33 mouse cellular contexts compared by ENCODE assay signal in genomic region chr9:123649785-123650511, GRCm38 (mm10). TPM values are rescaled to one million over a fixed set of nuclear protein-coding genes. Genes with fewer than 3 reads are reported as not detected.
"Had no signal": no experiment of that assay in that cellular context is flagged by ENCODE, and none has a peak within 500 bp of the region (broad histone marks: within the 10 kb centered on the region; RNA-seq: fewer than 3 reads in every experiment).

No protein-coding gene starts in this region.

- H3K4me3 ChIP-seq: embryonic facial prominence, embryonic 10.5 days; embryonic facial prominence, embryonic 12.5 days; embryonic facial prominence, embryonic 13.5 days; embryonic facial prominence, embryonic 15.5 days; erythroblast, embryonic 14.5 days; forebrain, embryonic 10.5 days; forebrain, embryonic 12.5 days; forebrain, embryonic 13.5 days; forebrain, embryonic 15.5 days; gastrocnemius, adult 2 months; heart, adult 2 months had no signal

- DNase-seq: cerebellum, adult 2 months; cerebellum, adult 8-10 months; cerebellum, adult 9-10 months; cerebellum, adult 9-11 months; cerebellum, postnatal 10 days; cerebellum, postnatal 14 days; cerebellum, postnatal 25 days; cerebellum, postnatal 36 days; embryo, embryonic 11 days; forebrain, postnatal 0 days; gastrocnemius, adult 2 months; gastrocnemius, postnatal 10 days; gastrocnemius, postnatal 14 days; gastrocnemius, postnatal 25 days; gastrocnemius, postnatal 36 days; heart, adult 11 months; heart, adult 18-20 months; heart, adult 2 months had no signal

- H3K4me2 ChIP-seq: embryonic facial prominence, embryonic 12.5 days; embryonic facial prominence, embryonic 13.5 days; embryonic facial prominence, embryonic 15.5 days; forebrain, embryonic 12.5 days; forebrain, embryonic 13.5 days; forebrain, embryonic 15.5 days had no signal

- H3K9me3 ChIP-seq: embryonic facial prominence, embryonic 10.5 days; embryonic facial prominence, embryonic 12.5 days; embryonic facial prominence, embryonic 13.5 days; embryonic facial prominence, embryonic 15.5 days; forebrain, embryonic 10.5 days; forebrain, embryonic 12.5 days; forebrain, embryonic 13.5 days; forebrain, embryonic 15.5 days had no signal

- H3K9ac ChIP-seq: embryonic facial prominence, embryonic 12.5 days; embryonic facial prominence, embryonic 13.5 days; embryonic facial prominence, embryonic 15.5 days; forebrain, embryonic 12.5 days; forebrain, embryonic 13.5 days; forebrain, embryonic 15.5 days; forebrain, postnatal 0 days had no signal

- H3K27ac ChIP-seq: embryonic facial prominence, embryonic 10.5 days; embryonic facial prominence, embryonic 12.5 days; embryonic facial prominence, embryonic 13.5 days; embryonic facial prominence, embryonic 15.5 days; forebrain, embryonic 10.5 days; forebrain, embryonic 12.5 days; forebrain, embryonic 13.5 days; forebrain, embryonic 15.5 days; gastrocnemius, adult 2 months; heart, adult 2 months had no signal

- H3K27me3 ChIP-seq: embryonic facial prominence, embryonic 12.5 days; embryonic facial prominence, embryonic 13.5 days; embryonic facial prominence, embryonic 15.5 days; forebrain, embryonic 12.5 days; forebrain, embryonic 13.5 days; forebrain, embryonic 15.5 days had no signal

- ATAC-seq: forebrain, embryonic 13.5 days; forebrain, embryonic 14.5 days; forebrain, embryonic 15.5 days; forebrain, embryonic 16.5 days; forebrain, postnatal 0 days had no signal

- H3K4me1 ChIP-seq: embryonic facial prominence, embryonic 12.5 days; embryonic facial prominence, embryonic 13.5 days; embryonic facial prominence, embryonic 15.5 days; forebrain, embryonic 10.5 days; forebrain, embryonic 12.5 days; forebrain, embryonic 13.5 days; forebrain, embryonic 15.5 days had no signal

- H3K36me3 ChIP-seq: embryonic facial prominence, embryonic 10.5 days; embryonic facial prominence, embryonic 12.5 days; embryonic facial prominence, embryonic 13.5 days; embryonic facial prominence, embryonic 15.5 days; forebrain, embryonic 10.5 days; forebrain, embryonic 12.5 days; forebrain, embryonic 15.5 days had no signal

RNA-seq across cellular contexts. Expression of gene Slc6a20b, which starts 17.6 kb away (rescaled TPM):
- total RNA-seq: gastrocnemius, adult 18-20 months; gastrocnemius, adult 2 months; gastrocnemius, adult 8-10 months; gastrocnemius, postnatal 10 days; gastrocnemius, postnatal 14 days; gastrocnemius, postnatal 25 days; gastrocnemius, postnatal 36 days; gastrocnemius, postnatal 4 days; heart, adult 18-20 months; heart, adult 2 months had no signal

RNA-seq across cellular contexts. Expression of gene Ccr9, which starts 28.3 kb away (rescaled TPM):
- total RNA-seq: gastrocnemius, adult 18-20 months; gastrocnemius, adult 2 months; gastrocnemius, adult 8-10 months; granulocyte monocyte progenitor cell, adult 5-6 weeks had no signal
- polyA plus RNA-seq: erythroblast, embryonic 14.5 days had no signal

RNA-seq across cellular contexts. Expression of gene Slc6a20a, which starts 28.7 kb away (rescaled TPM):
- total RNA-seq: gastrocnemius, adult 2 months; gastrocnemius, adult 8-10 months; gastrocnemius, postnatal 14 days; gastrocnemius, postnatal 25 days; gastrocnemius, postnatal 36 days; gastrocnemius, postnatal 4 days; granulocyte monocyte progenitor cell, adult 5-6 weeks; heart, adult 18-20 months; heart, adult 2 months had no signal
